ENCODE assay signal across 8 mouse cellular contexts in the genomic region with DNA sequence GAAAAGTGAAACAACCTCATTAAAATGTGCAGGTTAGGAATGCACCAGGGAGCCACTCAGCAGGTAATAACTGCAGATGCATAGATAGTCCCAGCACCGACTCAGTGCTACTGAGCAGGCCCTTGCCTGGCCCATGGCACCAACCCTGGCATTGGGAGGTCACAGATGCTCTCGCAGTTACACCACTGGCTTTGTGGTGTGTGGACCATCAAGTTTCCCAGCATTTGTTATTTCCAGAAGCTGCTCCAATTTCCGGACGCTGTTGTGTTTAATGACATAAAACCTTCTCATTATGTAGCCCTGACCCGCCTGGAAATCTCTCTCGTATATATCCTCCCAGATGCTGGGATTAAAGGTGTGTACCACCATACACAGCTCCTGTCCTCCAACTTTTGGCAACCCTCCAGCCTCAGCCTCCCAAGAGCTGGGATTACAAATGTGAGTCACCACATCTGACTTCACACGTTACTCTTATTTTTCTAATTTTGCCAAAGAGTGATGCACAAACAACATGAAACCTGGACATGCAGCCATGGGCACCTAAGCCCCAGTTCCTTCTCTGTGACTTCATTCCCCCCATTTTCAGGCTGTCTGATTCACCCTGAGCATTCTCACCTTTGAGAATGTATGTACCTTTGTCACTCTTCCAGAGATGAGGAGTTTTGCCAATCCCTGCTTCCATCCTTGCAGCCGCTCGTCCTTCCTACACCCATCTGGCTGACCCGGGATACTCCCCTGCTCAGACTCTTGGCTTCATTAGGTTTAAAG. TPM values are rescaled to one million over a fixed set of nuclear protein-coding genes. Genes with fewer than 3 reads are reported as not detected.
A peak's percentile ranks its signal among the peaks of the same experiment; 100 is the strongest.
DNase-seq lines count a peak whose midpoint lies in the region; ATAC-seq and TF ChIP-seq lines count a peak whose summit lies in the region.

No protein-coding gene starts in this region.

- no peaks in the 10 kb centered on the region for H3K27me3 ChIP-seq in heart, adult 2 months (ENCODE audit: control insufficient read depth, insufficient read depth, low read length)
- no peaks in the 10 kb centered on the region for H3K27me3 ChIP-seq in ES-Bruce4 (ENCODE audit: control insufficient read depth, insufficient read depth, low read length, poor library complexity, severe bottlenecking)
- no peaks in the 10 kb centered on the region for H3K27me3 ChIP-seq in forebrain, embryonic 12.5 days
- H3K27me3 ChIP-seq in limb, embryonic 12.5 days: no peaks in the 10 kb centered on the region
- no peaks in the 10 kb centered on the region for H3K27me3 ChIP-seq in neural tube, embryonic 14.5 days (ENCODE audit: control insufficient read depth, insufficient read depth, low read length)

- H3K9me3 ChIP-seq in ES-Bruce4 (replicated peaks; ENCODE audit: control insufficient read depth, insufficient read depth, low read length, poor library complexity, severe bottlenecking): no peaks in the 10 kb centered on the region
- no peaks in the 10 kb centered on the region for H3K9me3 ChIP-seq in forebrain, embryonic 12.5 days
- no peaks in the 10 kb centered on the region for H3K9me3 ChIP-seq in limb, embryonic 12.5 days
- H3K9me3 ChIP-seq in neural tube, embryonic 14.5 days (ENCODE audit: control insufficient read depth, low read length): no peaks in the 10 kb centered on the region

- no peaks in the 10 kb centered on the region for H3K36me3 ChIP-seq in heart, adult 2 months (ENCODE audit: control insufficient read depth, insufficient read depth, low read length)
- peaks cover 6% of the 10 kb centered on the region for H3K36me3 ChIP-seq in ES-Bruce4 (ENCODE audit: control insufficient read depth, insufficient read depth, low read length, poor library complexity, severe bottlenecking)
- peaks cover 36% of the 10 kb centered on the region for H3K36me3 ChIP-seq in forebrain, embryonic 12.5 days (replicated peaks)
- peaks cover 43% of the 10 kb centered on the region for H3K36me3 ChIP-seq in limb, embryonic 12.5 days
- peaks cover 6% of the 10 kb centered on the region for H3K36me3 ChIP-seq in neural tube, embryonic 14.5 days (ENCODE audit: control insufficient read depth, insufficient read depth, low read length)

- intact Hi-C loops in heart, adult 2 months (cut with DNase I): no loop called here
- intact Hi-C loops in heart, postnatal 10 days (cut with DNase I): loop anchor here (5.0 kb wide), 1 partner anchor 56 kb away; a partner anchor contains a TSS

- H3K79me2 ChIP-seq in heart, adult 2 months (replicated peaks; ENCODE audit: control insufficient read depth, insufficient read depth, low read length): no peaks in the 10 kb centered on the region

- peaks cover 2% of the 10 kb centered on the region for H3K4me1 ChIP-seq in heart, adult 2 months (ENCODE audit: control insufficient read depth, insufficient read depth, low read length)
- H3K4me1 ChIP-seq in ES-Bruce4 (ENCODE audit: control insufficient read depth, insufficient read depth, low read length): peaks cover 3% of the 10 kb centered on the region
- H3K4me1 ChIP-seq in forebrain, embryonic 12.5 days: peaks cover 23% of the 10 kb centered on the region
- peaks cover 26% of the 10 kb centered on the region for H3K4me1 ChIP-seq in limb, embryonic 12.5 days (replicated peaks)
- peaks cover 12% of the 10 kb centered on the region; the same call in 1 of the 2 replicates for H3K4me1 ChIP-seq in neural tube, embryonic 14.5 days (ENCODE audit: control insufficient read depth, insufficient read depth, low read length)

- no peak for TF ChIP-seq POLR2A in heart, adult 2 months (IDR thresholded peaks at IDR 0.05; ENCODE audit: insufficient read depth, low read depth, low read length)
- no peak for TF ChIP-seq POLR2A in ES-Bruce4 (IDR thresholded peaks at IDR 0.05; ENCODE audit: insufficient read depth, low read length)

- H3K9ac ChIP-seq in heart, adult 2 months (ENCODE audit: low read depth, low read length): peak overlapping the region; percentile 61
- peak overlapping the region; percentile 84; the same call in 1 of the 2 replicates for H3K9ac ChIP-seq in ES-Bruce4 (ENCODE audit: low read depth, poor library complexity, severe bottlenecking)
- H3K9ac ChIP-seq in forebrain, embryonic 12.5 days: peak overlapping the region; percentile 80
- peak overlapping the region; percentile 86 for H3K9ac ChIP-seq in limb, embryonic 12.5 days (replicated peaks)
- H3K9ac ChIP-seq in neural tube, embryonic 14.5 days (replicated peaks; ENCODE audit: low read depth, low read length): peak overlapping the region; percentile 67

- 48% methylated on average over 10 of the region's 10 CpGs for WGBS in heart, adult 2 months
- WGBS in forebrain, embryonic 12.5 days: 62% methylated on average over 10 of the region's 10 CpGs
- 52% methylated on average over 10 of the region's 10 CpGs for WGBS in limb, embryonic 12.5 days
- WGBS in neural tube, embryonic 14.5 days: 63% methylated on average over 10 of the region's 10 CpGs

- ATAC-seq in forebrain, embryonic 12.5 days (ENCODE audit: low FRiP score): peak; percentile 75
- peak; percentile 64 for ATAC-seq in limb, embryonic 12.5 days (ENCODE audit: insufficient number of reproducible peaks, insufficient read depth, low FRiP score, low TSS enrichment, low read depth)
- peak; percentile 68; the same call in 1 of the 2 replicates for ATAC-seq in neural tube, embryonic 14.5 days (ENCODE audit: low read depth)

- TF ChIP-seq EP300 in heart, adult 2 months (IDR thresholded peaks at IDR 0.05; ENCODE audit: insufficient read depth, low read depth, low read length): no peak
- TF ChIP-seq EP300 in ES-Bruce4 (IDR thresholded peaks at IDR 0.05; ENCODE audit: insufficient read depth, low read depth, low read length): no peak

- no peak for TF ChIP-seq CTCF in heart, adult 2 months (IDR thresholded peaks at IDR 0.05)
- TF ChIP-seq CTCF in ES-Bruce4 (IDR thresholded peaks at IDR 0.05; ENCODE audit: low read depth, low read length): no peak

- H3K4me2 ChIP-seq in forebrain, embryonic 12.5 days: peak overlapping the region; percentile 98
- H3K4me2 ChIP-seq in limb, embryonic 12.5 days: peak overlapping the region; percentile 93
- peak overlapping the region; percentile 98 for H3K4me2 ChIP-seq in neural tube, embryonic 14.5 days (ENCODE audit: low read depth, low read length)

- no peak for DNase-seq in heart, adult 2 months
- DNase-seq in heart, postnatal 10 days: no peak
- DNase-seq in layer of hippocampus, postnatal 10 days (ENCODE audit: low spot score in 2 of 2): no peak
- no peak for DNase-seq in layer of hippocampus, adult 11-12 months (ENCODE audit: low spot score)

- H3K4me3 ChIP-seq in heart, adult 2 months: peak overlapping the region; percentile 79
- peak overlapping the region; percentile 78 for H3K4me3 ChIP-seq in ES-Bruce4 (ENCODE audit: low read depth, low read length)
- peak overlapping the region; percentile 81 for H3K4me3 ChIP-seq in forebrain, embryonic 12.5 days (replicated peaks)
- H3K4me3 ChIP-seq in limb, embryonic 12.5 days (replicated peaks): peak overlapping the region; percentile 89
- peak overlapping the region; percentile 63 for H3K4me3 ChIP-seq in neural tube, embryonic 14.5 days (ENCODE audit: low read depth, low read length)

- peak overlapping the region; percentile 34; the same call in 1 of the 2 replicates for H3K27ac ChIP-seq in heart, adult 2 months
- no peak overlapping the region for H3K27ac ChIP-seq in ES-Bruce4 (ENCODE audit: insufficient read depth, low read length)
- no peak overlapping the region for H3K27ac ChIP-seq in forebrain, embryonic 12.5 days
- H3K27ac ChIP-seq in limb, embryonic 12.5 days: peak overlapping the region; percentile 53
- 0 out of 2 replicates have a peak overlapping the region, but pooled peaks have one; percentile 16 for H3K27ac ChIP-seq in neural tube, embryonic 14.5 days (ENCODE audit: low read depth, low read length)

RNA-seq across cellular contexts. Expression of a gene that starts 0.5 kb away (rescaled TPM):
- total RNA-seq in heart, adult 2 months (2021): 10 to 100 TPM; 19.1 to 21.3 TPM
- polyA plus RNA-seq in heart, adult 2 months (2012; rRNA removed): 15.8 and 16.2 TPM in 2 replicates
- total RNA-seq in heart, postnatal 10 days (2021): 10 to 100 TPM; 19.3 to 23.8 TPM
- polyA plus RNA-seq in ES-Bruce4 (2011; ENCODE audit: insufficient read depth, insufficient read length, low read depth, missing spikeins): 30.9 and 32.4 TPM in 2 replicates
- 28.8 and 30.1 TPM in 2 replicates for polyA plus RNA-seq in forebrain, embryonic 12.5 days (2016; fragmentation: Nextera tagmentation; extraction: Ambion mirVana)
- 31.5 and 35.5 TPM in 2 replicates for polyA plus RNA-seq in limb, embryonic 12.5 days (2016; fragmentation: Nextera tagmentation; extraction: Ambion mirVana)
- 12.1 and 13.6 TPM in 2 replicates for polyA plus RNA-seq in neural tube, embryonic 14.5 days (2014; fragmentation: Nextera tagmentation; extraction: Ambion mirVana)
- total RNA-seq in layer of hippocampus, postnatal 10 days (2021): 10 to 100 TPM; 17.6 to 18.3 TPM

RNA-seq across cellular contexts. Expression of a gene that starts 10.4 kb away (rescaled TPM):
- total RNA-seq in heart, adult 2 months (2021): 10 to 100 TPM; 31.4 to 32.6 TPM
- 18.4 and 21.0 TPM in 2 replicates for polyA plus RNA-seq in heart, adult 2 months (2012; rRNA removed)
- 10 to 100 TPM; 53.3 to 58.7 TPM for total RNA-seq in heart, postnatal 10 days (2021)
- 100 and 104 TPM in 2 replicates for polyA plus RNA-seq in ES-Bruce4 (2011; ENCODE audit: insufficient read depth, insufficient read length, low read depth, missing spikeins)
- 70.3 and 70.9 TPM in 2 replicates for polyA plus RNA-seq in forebrain, embryonic 12.5 days (2016; fragmentation: Nextera tagmentation; extraction: Ambion mirVana)
- 42.6 and 50.1 TPM in 2 replicates for polyA plus RNA-seq in limb, embryonic 12.5 days (2016; fragmentation: Nextera tagmentation; extraction: Ambion mirVana)
- polyA plus RNA-seq in neural tube, embryonic 14.5 days (2014; fragmentation: Nextera tagmentation; extraction: Ambion mirVana): 46.2 and 50.4 TPM in 2 replicates
- 10 to 100 TPM; 72.4 to 91.5 TPM for total RNA-seq in layer of hippocampus, postnatal 10 days (2021)

RNA-seq across cellular contexts. Expression of a gene that starts 29.0 kb away (rescaled TPM):
- total RNA-seq in heart, adult 2 months (2021): 10 to 100 TPM; 64.8 to 82.1 TPM
- 55.9 and 62.6 TPM in 2 replicates for polyA plus RNA-seq in heart, adult 2 months (2012; rRNA removed)
- 10 to 100 TPM; 70.5 to 75.6 TPM for total RNA-seq in heart, postnatal 10 days (2021)
- polyA plus RNA-seq in ES-Bruce4 (2011; ENCODE audit: insufficient read depth, insufficient read length, low read depth, missing spikeins): 126 and 129 TPM in 2 replicates
- polyA plus RNA-seq in forebrain, embryonic 12.5 days (2016; fragmentation: Nextera tagmentation; extraction: Ambion mirVana): 33.8 and 34.2 TPM in 2 replicates
- polyA plus RNA-seq in limb, embryonic 12.5 days (2016; fragmentation: Nextera tagmentation; extraction: Ambion mirVana): 28.2 and 29.6 TPM in 2 replicates
- polyA plus RNA-seq in neural tube, embryonic 14.5 days (2014; fragmentation: Nextera tagmentation; extraction: Ambion mirVana): 52.6 and 55.7 TPM in 2 replicates
- 10 to 100 TPM; 66.7 to 73.7 TPM for total RNA-seq in layer of hippocampus, postnatal 10 days (2021)

RNA-seq across cellular contexts. Expression of a gene that starts 58.6 kb away (rescaled TPM):
- total RNA-seq in heart, adult 2 months (2021): 10 to 100 TPM; 18.5 to 18.7 TPM
- 14.8 and 17.7 TPM in 2 replicates for polyA plus RNA-seq in heart, adult 2 months (2012; rRNA removed)
- 10 to 100 TPM; 13.7 to 18.9 TPM for total RNA-seq in heart, postnatal 10 days (2021)
- polyA plus RNA-seq in ES-Bruce4 (2011; ENCODE audit: insufficient read depth, insufficient read length, low read depth, missing spikeins): 41.5 and 46.6 TPM in 2 replicates
- polyA plus RNA-seq in forebrain, embryonic 12.5 days (2016; fragmentation: Nextera tagmentation; extraction: Ambion mirVana): 19.4 and 20.6 TPM in 2 replicates
- polyA plus RNA-seq in limb, embryonic 12.5 days (2016; fragmentation: Nextera tagmentation; extraction: Ambion mirVana): 30.9 and 33.9 TPM in 2 replicates
- polyA plus RNA-seq in neural tube, embryonic 14.5 days (2014; fragmentation: Nextera tagmentation; extraction: Ambion mirVana): 7.9 and 9.2 TPM in 2 replicates
- total RNA-seq in layer of hippocampus, postnatal 10 days (2021): 1 to 10 TPM; 8.9 to 9.6 TPM

RNA-seq across cellular contexts. Expression of a gene that starts 58.8 kb away (rescaled TPM):
- total RNA-seq in heart, adult 2 months (2021): 1 to 10 TPM; 2.6 to 3.1 TPM
- polyA plus RNA-seq in heart, adult 2 months (2012; rRNA removed): 3.4 and 5.5 TPM in 2 replicates
- 1 to 10 TPM; 5.7 to 7.0 TPM for total RNA-seq in heart, postnatal 10 days (2021)
- polyA plus RNA-seq in ES-Bruce4 (2011; ENCODE audit: insufficient read depth, insufficient read length, low read depth, missing spikeins): 95.0 and 107 TPM in 2 replicates
- 29.2 and 34.5 TPM in 2 replicates for polyA plus RNA-seq in forebrain, embryonic 12.5 days (2016; fragmentation: Nextera tagmentation; extraction: Ambion mirVana)
- polyA plus RNA-seq in limb, embryonic 12.5 days (2016; fragmentation: Nextera tagmentation; extraction: Ambion mirVana): 30.9 and 32.6 TPM in 2 replicates
- 3.6 and 4.3 TPM in 2 replicates for polyA plus RNA-seq in neural tube, embryonic 14.5 days (2014; fragmentation: Nextera tagmentation; extraction: Ambion mirVana)
- total RNA-seq in layer of hippocampus, postnatal 10 days (2021): 1 to 10 TPM; 2.6 to 3.5 TPM

Comparison
In these comparisons a context has a peak if more than half of its experiments do, and no peak if none do; other contexts are left out.
1. H3K27ac ChIP-seq: peak in heart, adult 2 months (single experiment), limb, embryonic 12.5 days (single experiment) and neural tube, embryonic 14.5 days (single experiment); none in ES-Bruce4 (single experiment) and forebrain, embryonic 12.5 days (single experiment).
2. Peak in every context shown above with its lines, with median percentiles within 50 percentile points of each other: H3K4me3 ChIP-seq, H3K9ac ChIP-seq, ATAC-seq and H3K4me2 ChIP-seq.